Mouse (Mus musculus): ENCODE results near the gene Stmn1. TPM values are rescaled to one million over a fixed set of nuclear protein-coding genes. Genes with fewer than 3 reads are reported as not detected.
A peak's percentile ranks its signal among the peaks of the same experiment; 100 is the strongest.

Stmn1 gene
- polyA plus RNA-seq, 1 experiment from 2014 or later, result 380 TPM

GRCm38 (mm10) chr4:134515614-134516013 lies 47.5 kb downstream of the Stmn1 start:
- Histone ChIP-seq H3K27ac (replicated peaks) (no peak overlapping the region), H3K4me1 (replicated peaks; ENCODE audit: control insufficient read depth, insufficient read depth) (0 out of 2 replicates have a peak, but pooled peaks cover 5% of the 10 kb centered on the region), H3K36me3 (ENCODE audit: control insufficient read depth, insufficient read depth, low read length) (no peaks in the 10 kb centered on the region), H3K9me3 (ENCODE audit: control insufficient read depth, low read length) (no peaks in the 10 kb centered on the region), H3K4me3 (ENCODE audit: low read depth, low read length) (no peak overlapping the region), H3K4me2 (replicated peaks; ENCODE audit: low read depth) (no peak overlapping the region), H3K27me3 (ENCODE audit: control insufficient read depth, insufficient read depth, low read length) (no peaks in the 10 kb centered on the region), H3K9ac (ENCODE audit: low read length) (no peak overlapping the region)
- 72% methylated on average over 7 of the region's 7 CpGs for WGBS
- DNase-seq (ENCODE audit: low spot score) (no peak), ATAC-seq (ENCODE audit: low FRiP score, low TSS enrichment) (no peak)
- no peak for TF ChIP-seq EP300 (optimal IDR thresholded peaks at IDR 0.05)
- no peak for TF ChIP-seq CTCF (IDR thresholded peaks at IDR 0.05; ENCODE audit: low read depth)

GRCm38 (mm10) chr4:134516981-134517380 lies 48.9 kb downstream of the Stmn1 start:
- 46% methylated on average over 8 of the region's 8 CpGs for WGBS
- Histone ChIP-seq H3K4me3 (ENCODE audit: low read depth, low read length) (no peak overlapping the region), H3K9me3 (ENCODE audit: control insufficient read depth, low read length) (no peaks in the 10 kb centered on the region), H3K27ac (replicated peaks) (peak overlapping the region; percentile 67), H3K4me1 (replicated peaks; ENCODE audit: control insufficient read depth, insufficient read depth) (0 out of 2 replicates have a peak, but pooled peaks cover 3% of the 10 kb centered on the region), H3K27me3 (ENCODE audit: control insufficient read depth, insufficient read depth, low read length) (no peaks in the 10 kb centered on the region), H3K36me3 (ENCODE audit: control insufficient read depth, insufficient read depth, low read length) (no peaks in the 10 kb centered on the region), H3K9ac (ENCODE audit: low read length) (no peak overlapping the region), H3K4me2 (replicated peaks; ENCODE audit: low read depth) (no peak overlapping the region)
- no peak for TF ChIP-seq EP300 (optimal IDR thresholded peaks at IDR 0.05)
- DNase-seq (ENCODE audit: low spot score), result no peak
- peak; percentile 62; the same call in 1 of the 2 replicates for ATAC-seq (ENCODE audit: low FRiP score, low TSS enrichment)

DNA sequence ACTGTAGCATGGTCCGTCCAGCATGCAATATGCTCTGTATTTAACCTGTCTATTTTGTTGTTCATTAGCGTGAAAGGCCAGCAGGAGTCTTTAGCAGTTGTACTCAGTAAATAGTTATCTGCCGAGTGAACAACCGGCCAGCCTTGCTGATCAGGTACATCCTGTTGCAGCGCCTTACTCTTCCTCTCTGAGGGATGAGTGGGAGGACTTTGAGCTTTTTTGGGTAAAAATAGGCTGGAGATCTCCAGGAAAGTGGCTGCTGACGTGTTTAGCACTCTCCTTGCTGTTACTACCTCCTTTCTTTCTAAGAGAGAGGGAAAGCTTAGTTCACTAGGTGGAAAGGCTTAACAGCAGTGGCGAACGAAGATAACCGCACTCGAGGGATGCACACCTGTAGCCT lies 49.6 kb downstream of the Stmn1 start:
- TF ChIP-seq EP300 (optimal IDR thresholded peaks at IDR 0.05) (no peak), CTCF (IDR thresholded peaks at IDR 0.05; ENCODE audit: low read depth) (no peak)
- Histone ChIP-seq H3K4me2 (replicated peaks; ENCODE audit: low read depth) (no peak overlapping the region), H3K36me3 (ENCODE audit: control insufficient read depth, insufficient read depth, low read length) (no peaks in the 10 kb centered on the region), H3K27ac (replicated peaks) (peak overlapping the region; percentile 67), H3K4me1 (replicated peaks; ENCODE audit: control insufficient read depth, insufficient read depth) (0 out of 2 replicates have a peak, but pooled peaks cover 3% of the 10 kb centered on the region), H3K9me3 (ENCODE audit: control insufficient read depth, low read length) (no peaks in the 10 kb centered on the region), H3K27me3 (ENCODE audit: control insufficient read depth, insufficient read depth, low read length) (no peaks in the 10 kb centered on the region), H3K9ac (ENCODE audit: low read length) (no peak overlapping the region), H3K4me3 (ENCODE audit: low read depth, low read length) (no peak overlapping the region)
- WGBS, result 87% methylated on average over 10 of the region's 10 CpGs
- DNase-seq (ENCODE audit: low spot score), result no peak
- ATAC-seq (ENCODE audit: low FRiP score, low TSS enrichment), result no peak

- Histone ChIP-seq H3K27me3 (ENCODE audit: control insufficient read depth, insufficient read depth, low read length) (no peaks in the 10 kb centered on the region), H3K4me3 (ENCODE audit: low read depth, low read length) (no peak overlapping the region), H3K36me3 (ENCODE audit: control insufficient read depth, insufficient read depth, low read length) (no peaks in the 10 kb centered on the region), H3K4me2 (replicated peaks; ENCODE audit: low read depth) (no peak overlapping the region), H3K27ac (replicated peaks) (no peak overlapping the region), H3K4me1 (replicated peaks; ENCODE audit: control insufficient read depth, insufficient read depth) (0 out of 2 replicates have a peak, but pooled peaks cover 3% of the 10 kb centered on the region), H3K9me3 (ENCODE audit: control insufficient read depth, low read length) (no peaks in the 10 kb centered on the region), H3K9ac (ENCODE audit: low read length) (no peak overlapping the region)
- no peak for DNase-seq (ENCODE audit: low spot score)
- no peak for TF ChIP-seq CTCF (IDR thresholded peaks at IDR 0.05; ENCODE audit: low read depth)
- TF ChIP-seq EP300 (optimal IDR thresholded peaks at IDR 0.05), result no peak
- no peak for ATAC-seq (ENCODE audit: low FRiP score, low TSS enrichment)
- 88% methylated on average over 4 of the region's 4 CpGs for WGBS
These were observed 50.4 kb downstream of the Stmn1 start for GRCm38 (mm10) chr4:134518541-134518940.

DNA sequence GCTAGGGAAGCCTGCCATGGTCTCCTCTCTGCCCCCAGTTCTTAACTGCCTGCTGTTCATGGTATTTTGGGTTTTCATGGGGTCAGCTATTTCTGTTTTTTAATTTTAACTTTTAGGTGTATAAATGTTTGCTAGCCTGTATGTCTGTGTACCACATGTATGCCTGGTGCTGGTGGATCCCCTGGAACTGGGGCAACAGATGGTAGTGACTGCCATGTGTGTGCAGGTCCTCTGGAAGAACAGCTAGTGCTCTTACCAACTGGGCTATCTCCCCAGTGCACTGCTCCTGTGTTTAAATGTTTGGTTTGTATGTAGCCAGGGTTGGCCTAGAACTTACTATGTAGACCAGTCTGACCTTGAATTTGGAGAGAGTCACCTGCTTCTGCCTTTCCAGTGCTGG lies 51.2 kb downstream of the Stmn1 start:
- Histone ChIP-seq H3K4me1 (replicated peaks; ENCODE audit: control insufficient read depth, insufficient read depth) (0 out of 2 replicates have a peak, but pooled peaks cover 3% of the 10 kb centered on the region), H3K9ac (ENCODE audit: low read length) (no peak overlapping the region), H3K36me3 (ENCODE audit: control insufficient read depth, insufficient read depth, low read length) (no peaks in the 10 kb centered on the region), H3K27me3 (ENCODE audit: control insufficient read depth, insufficient read depth, low read length) (no peaks in the 10 kb centered on the region), H3K27ac (replicated peaks) (no peak overlapping the region), H3K4me2 (replicated peaks; ENCODE audit: low read depth) (no peak overlapping the region), H3K9me3 (ENCODE audit: control insufficient read depth, low read length) (no peaks in the 10 kb centered on the region), H3K4me3 (ENCODE audit: low read depth, low read length) (no peak overlapping the region)
- TF ChIP-seq EP300 (optimal IDR thresholded peaks at IDR 0.05) (no peak), CTCF (IDR thresholded peaks at IDR 0.05; ENCODE audit: low read depth) (no peak)
- DNase-seq (ENCODE audit: low spot score) (no peak), ATAC-seq (ENCODE audit: low FRiP score, low TSS enrichment) (no peak)

Small RNA genes lying within 50 kb of the gene (microRNA-seq; reads per million reads assigned to microRNA genes)
- gene Gm23634, result not detected

Other genes starting within 250 kb of the Stmn1 start
- gene Catsper4, start 240.9 kb upstream of the Stmn1 start, polyA plus RNA-seq (2015; fragmentation: Nextera tagmentation; extraction: Ambion mirVana), result 0.11 and 0.19 TPM in 2 replicates
- gene Cnksr1, start 229.9 kb upstream of the Stmn1 start, polyA plus RNA-seq (2015; fragmentation: Nextera tagmentation; extraction: Ambion mirVana), result 9.4 and 9.5 TPM in 2 replicates
- gene E130218I03Rik, start 224.7 kb upstream of the Stmn1 start, polyA plus RNA-seq (2015; fragmentation: Nextera tagmentation; extraction: Ambion mirVana), result 0.21 and 0.31 TPM in 2 replicates
- 12.1 and 12.6 TPM in 2 replicates for gene Zfp593, start 222.7 kb upstream of the Stmn1 start, polyA plus RNA-seq (2015; fragmentation: Nextera tagmentation; extraction: Ambion mirVana)
- not detected in 2 replicates for gene Gm30191, start 221.4 kb upstream of the Stmn1 start, polyA plus RNA-seq (2015; fragmentation: Nextera tagmentation; extraction: Ambion mirVana)
- 3.7 and 4.2 TPM in 2 replicates for gene Grrp1, start 214.2 kb upstream of the Stmn1 start, polyA plus RNA-seq (2015; fragmentation: Nextera tagmentation; extraction: Ambion mirVana)
- gene Pdik1l, start 180.4 kb upstream of the Stmn1 start, polyA plus RNA-seq (2015; fragmentation: Nextera tagmentation; extraction: Ambion mirVana), result 8.3 and 8.4 TPM in 2 replicates
- 0.07 and 0.13 TPM in 2 replicates for gene Trim63, start 153.2 kb upstream of the Stmn1 start, polyA plus RNA-seq (2015; fragmentation: Nextera tagmentation; extraction: Ambion mirVana)
- gene Slc30a2, start 125.1 kb upstream of the Stmn1 start, polyA plus RNA-seq (2015; fragmentation: Nextera tagmentation; extraction: Ambion mirVana), result 0.06 and 0.07 TPM in 2 replicates
- 1.8 and 2.1 TPM in 2 replicates for gene Extl1, start 84.5 kb upstream of the Stmn1 start, polyA plus RNA-seq (2015; fragmentation: Nextera tagmentation; extraction: Ambion mirVana)
- 16.8 and 17.1 TPM in 2 replicates for gene Pafah2, start 72.0 kb upstream of the Stmn1 start, polyA plus RNA-seq (2015; fragmentation: Nextera tagmentation; extraction: Ambion mirVana)
- 51.8 and 56.4 TPM in 2 replicates for gene Paqr7, start 28.4 kb downstream of the Stmn1 start, polyA plus RNA-seq (2015; fragmentation: Nextera tagmentation; extraction: Ambion mirVana)
- 3.5 and 3.8 TPM in 2 replicates for gene Aunip, start 42.7 kb downstream of the Stmn1 start, polyA plus RNA-seq (2015; fragmentation: Nextera tagmentation; extraction: Ambion mirVana)
- 64.7 and 70.3 TPM in 2 replicates for gene Mtfr1l, start 67.1 kb downstream of the Stmn1 start, polyA plus RNA-seq (2015; fragmentation: Nextera tagmentation; extraction: Ambion mirVana)
- 8.6 and 12.1 TPM in 2 replicates for gene Selenon, start 83.8 kb downstream of the Stmn1 start, polyA plus RNA-seq (2015; fragmentation: Nextera tagmentation; extraction: Ambion mirVana)
- 1.5 TPM in 2 replicates for gene Man1c1, start 236.0 kb downstream of the Stmn1 start, polyA plus RNA-seq (2015; fragmentation: Nextera tagmentation; extraction: Ambion mirVana)